Mouse (Mus musculus): ENCODE measurements around the gene Nek3. TPM values are rescaled to one million over a fixed set of nuclear protein-coding genes. Genes with fewer than 3 reads are reported as not detected.

Gene Nek3
- total RNA-seq (2021), result 1 to 10 TPM; 5.3 to 6.2 TPM
- long read RNA-seq, experiment 1, partial matches to known transcripts, result 0 of 4 reads
- long read RNA-seq, experiment 1, other reads (novel, unspliced or antisense), result 1 of 4 reads
- long read RNA-seq, experiment 2, partial matches to known transcripts, result 0 of 3 reads
- long read RNA-seq, experiment 2, other reads (novel, unspliced or antisense), result 2 of 3 reads

GRCm38 (mm10) chr8:22166080-22166603 is at the start of gene Nek3:
Nek3 (minus strand) TSS chr8:22166435.
- DNase-seq (ENCODE audit: low spot score in 2 of 2), result peak; percentile 57 to 77

- DNase-seq (ENCODE audit: low spot score in 2 of 2), result peak in 1 of 2 experiments; percentile 18
These were observed 48.6 kb upstream of the Nek3 start for GRCm38 (mm10) chr8:22214826-22215225.

- no peak for DNase-seq (ENCODE audit: low spot score in 2 of 2)
These were observed 42.8 kb upstream of the Nek3 start for GRCm38 (mm10) chr8:22209012-22209411.

- no peak for DNase-seq (ENCODE audit: low spot score in 2 of 2)
These were observed 41.3 kb upstream of the Nek3 start for GRCm38 (mm10) chr8:22207535-22207934.

- DNase-seq (ENCODE audit: low spot score in 2 of 2), result no peak
These were observed 33.2 kb upstream of the Nek3 start for GRCm38 (mm10) chr8:22199481-22199880.

- no peak for DNase-seq (ENCODE audit: low spot score in 2 of 2)
These were observed 31.7 kb upstream of the Nek3 start for GRCm38 (mm10) chr8:22197914-22198313.

- DNase-seq (ENCODE audit: low spot score in 2 of 2), result no peak
These were observed 27.3 kb upstream of the Nek3 start for GRCm38 (mm10) chr8:22193432-22194010.

- peak; percentile 82 to 84 for DNase-seq (ENCODE audit: low spot score in 2 of 2)
These were observed 26.6 kb upstream of the Nek3 start, which contains the start of gene Vps36 for GRCm38 (mm10) chr8:22192660-22193431. Vps36 (plus strand) TSS chr8:22192809.

- peak; percentile 89 to 91 for DNase-seq (ENCODE audit: low spot score in 2 of 2)
These were observed 19.5 kb upstream of the Nek3 start, which contains the start of gene Ckap2 for GRCm38 (mm10) chr8:22185431-22186397. Ckap2 (minus strand) TSS chr8:22185819.

GRCm38 (mm10) chr8:22184884-22185283 is 18.6 kb upstream of the Nek3 start:
- DNase-seq (ENCODE audit: low spot score in 2 of 2), result no peak

- DNase-seq (ENCODE audit: low spot score in 2 of 2), result no peak
These were observed 9.7 kb upstream of the Nek3 start for GRCm38 (mm10) chr8:22175966-22176365.

- no peak for DNase-seq (ENCODE audit: low spot score in 2 of 2)
These were observed 2.9 kb upstream of the Nek3 start for GRCm38 (mm10) chr8:22169167-22169566.

- no peak for DNase-seq (ENCODE audit: low spot score in 2 of 2)
These were observed 770 bp downstream of the Nek3 start for GRCm38 (mm10) chr8:22165251-22166079.

GRCm38 (mm10) chr8:22164431-22164830 is 1.8 kb downstream of the Nek3 start:
- no peak for DNase-seq (ENCODE audit: low spot score in 2 of 2)

- DNase-seq (ENCODE audit: low spot score in 2 of 2), result no peak
These were observed 4.0 kb downstream of the Nek3 start for GRCm38 (mm10) chr8:22162206-22162605.

- DNase-seq (ENCODE audit: low spot score in 2 of 2), result no peak
These were observed 15.9 kb downstream of the Nek3 start for GRCm38 (mm10) chr8:22150345-22150663.

GRCm38 (mm10) chr8:22149643-22150344 is 16.4 kb downstream of the Nek3 start:
- no peak for DNase-seq (ENCODE audit: low spot score in 2 of 2)

GRCm38 (mm10) chr8:22148367-22148740 is 17.9 kb downstream of the Nek3 start:
- no peak for DNase-seq (ENCODE audit: low spot score in 2 of 2)

- no peak for DNase-seq (ENCODE audit: low spot score in 2 of 2)
These were observed 18.4 kb downstream of the Nek3 start for GRCm38 (mm10) chr8:22147706-22148366.

All from adrenal gland, postnatal 4 days (tissue).